Mouse (Mus musculus) cortical plate, adult 2 months (tissue): ENCODE results near the gene Hsdl2. TPM values are rescaled to one million over a fixed set of nuclear protein-coding genes. Genes with fewer than 3 reads are reported as not detected.

ENCODE experiments used
- H3K27ac ChIP-seq: fragments of 200-500 bp; 2 replicates; pipeline ENCODE4 v1.5.1; 2012; ENCODE audit warnings: low read length, control low read depth, inconsistent platforms; ENCODE audit not compliant: insufficient read depth
- H3K4me1 ChIP-seq: fragments of 200-500 bp; 2 replicates; pipeline ENCODE4 v1.6.1; 2011; ENCODE audit warnings: low read length; ENCODE audit not compliant: control insufficient read depth, insufficient read depth
- H3K4me3 ChIP-seq: fragments of 200-500 bp; 2 replicates; pipeline ENCODE4 v1.5.1; 2011; ENCODE audit warnings: mild to moderate bottlenecking, low read length, control low read depth; ENCODE audit not compliant: insufficient read depth
- CTCF ChIP-seq: fragments of 200-500 bp; IDR thresholded peaks from 2 replicates; pipeline ENCODE4 v1.5.1; 2011; ENCODE audit warnings: mild to moderate bottlenecking, control low read depth, low read length; ENCODE audit not compliant: insufficient read depth; ENCODE audit errors: extremely low read depth
- POLR2A ChIP-seq: fragments of 200-500 bp; IDR thresholded peaks from 2 replicates; pipeline ENCODE4 v1.6.1; 2011; ENCODE audit warnings: mild to moderate bottlenecking, low read length, control low read depth; ENCODE audit not compliant: insufficient read depth; ENCODE audit errors: extremely low read depth
- polyA plus RNA-seq: library from polyadenylated mRNA; depleted of rRNA; stranded (reverse); fragments of >200 nt; gene quantifications from 2 replicates; pipeline ENCODE4 v1.2.3, GENCODE M21; 2012

The Hsdl2 gene
- polyA plus RNA-seq, 1 experiment = 36.2 TPM

GRCm38 (mm10) chr4:59585097-59585496 is 3.7 kb downstream of the Hsdl2 start:
- TF ChIP-seq POLR2A (no peak), CTCF (no peak)
- no peak overlapping the region for H3K4me3 ChIP-seq
- no peaks in the 10 kb centered on the region; the same call in 1 of the 2 replicates for H3K4me1 ChIP-seq
- no peak overlapping the region for H3K27ac ChIP-seq

- Histone ChIP-seq H3K4me1 (no peaks in the 10 kb centered on the region), H3K4me3 (no peak overlapping the region), H3K27ac (no peak overlapping the region)
- TF ChIP-seq CTCF (no peak), POLR2A (no peak)
These were observed 6.0 kb downstream of the Hsdl2 start for GRCm38 (mm10) chr4:59587215-59587871.

GRCm38 (mm10) chr4:59587872-59588226 is 6.5 kb downstream of the Hsdl2 start:
- H3K4me3 ChIP-seq = no peak overlapping the region
- TF ChIP-seq CTCF (no peak), POLR2A (no peak)
- no peaks in the 10 kb centered on the region for H3K4me1 ChIP-seq
- no peak overlapping the region for H3K27ac ChIP-seq

GRCm38 (mm10) chr4:59594614-59595013 is 13.3 kb downstream of the Hsdl2 start:
- Histone ChIP-seq H3K4me1 (no peaks in the 10 kb centered on the region), H3K4me3 (no peak overlapping the region), H3K27ac (no peak overlapping the region)
- TF ChIP-seq POLR2A = no peak
- no peak for TF ChIP-seq CTCF

- H3K4me3 ChIP-seq = no peak overlapping the region
- TF ChIP-seq CTCF = no peak
- no peak for TF ChIP-seq POLR2A
- H3K27ac ChIP-seq = no peak overlapping the region
- no peaks in the 10 kb centered on the region for H3K4me1 ChIP-seq
These were observed 15.2 kb downstream of the Hsdl2 start for GRCm38 (mm10) chr4:59596556-59596955.

GRCm38 (mm10) chr4:59602704-59603103 is 21.3 kb downstream of the Hsdl2 start:
- Histone ChIP-seq H3K4me3 (no peak overlapping the region), H3K4me1 (no peaks in the 10 kb centered on the region), H3K27ac (no peak overlapping the region)
- no peak for TF ChIP-seq CTCF

- no peak overlapping the region for H3K4me3 ChIP-seq
- TF ChIP-seq CTCF = no peak
- no peak for TF ChIP-seq POLR2A
- H3K4me1 ChIP-seq = no peaks in the 10 kb centered on the region
- no peak overlapping the region for H3K27ac ChIP-seq
These were observed 23.5 kb downstream of the Hsdl2 start for GRCm38 (mm10) chr4:59604892-59605291.

GRCm38 (mm10) chr4:59605501-59605900 is 24.1 kb downstream of the Hsdl2 start:
- TF ChIP-seq POLR2A = no peak
- no peak for TF ChIP-seq CTCF
- H3K4me3 ChIP-seq = no peak overlapping the region
- H3K27ac ChIP-seq = no peak overlapping the region
- H3K4me1 ChIP-seq = no peaks in the 10 kb centered on the region

GRCm38 (mm10) chr4:59610411-59610810 is 29.0 kb downstream of the Hsdl2 start:
- Histone ChIP-seq H3K27ac (no peak overlapping the region), H3K4me1 (no peaks in the 10 kb centered on the region), H3K4me3 (no peak overlapping the region)
- TF ChIP-seq CTCF (no peak), POLR2A (no peak)

- Histone ChIP-seq H3K4me3 (no peak overlapping the region), H3K4me1 (no peaks in the 10 kb centered on the region), H3K27ac (no peak overlapping the region)
- no peak for TF ChIP-seq POLR2A
These were observed 33.6 kb downstream of the Hsdl2 start for GRCm38 (mm10) chr4:59614986-59615385.

- H3K27ac ChIP-seq = no peak overlapping the region
- no peak for TF ChIP-seq CTCF
- TF ChIP-seq POLR2A = no peak
- no peak overlapping the region for H3K4me3 ChIP-seq
- no peaks in the 10 kb centered on the region for H3K4me1 ChIP-seq
These were observed 38.4 kb downstream of the Hsdl2 start for GRCm38 (mm10) chr4:59619611-59620245.
